Mouse (Mus musculus): ENCODE measurements around the gene Kcng3.

Kcng3 gene

DNA sequence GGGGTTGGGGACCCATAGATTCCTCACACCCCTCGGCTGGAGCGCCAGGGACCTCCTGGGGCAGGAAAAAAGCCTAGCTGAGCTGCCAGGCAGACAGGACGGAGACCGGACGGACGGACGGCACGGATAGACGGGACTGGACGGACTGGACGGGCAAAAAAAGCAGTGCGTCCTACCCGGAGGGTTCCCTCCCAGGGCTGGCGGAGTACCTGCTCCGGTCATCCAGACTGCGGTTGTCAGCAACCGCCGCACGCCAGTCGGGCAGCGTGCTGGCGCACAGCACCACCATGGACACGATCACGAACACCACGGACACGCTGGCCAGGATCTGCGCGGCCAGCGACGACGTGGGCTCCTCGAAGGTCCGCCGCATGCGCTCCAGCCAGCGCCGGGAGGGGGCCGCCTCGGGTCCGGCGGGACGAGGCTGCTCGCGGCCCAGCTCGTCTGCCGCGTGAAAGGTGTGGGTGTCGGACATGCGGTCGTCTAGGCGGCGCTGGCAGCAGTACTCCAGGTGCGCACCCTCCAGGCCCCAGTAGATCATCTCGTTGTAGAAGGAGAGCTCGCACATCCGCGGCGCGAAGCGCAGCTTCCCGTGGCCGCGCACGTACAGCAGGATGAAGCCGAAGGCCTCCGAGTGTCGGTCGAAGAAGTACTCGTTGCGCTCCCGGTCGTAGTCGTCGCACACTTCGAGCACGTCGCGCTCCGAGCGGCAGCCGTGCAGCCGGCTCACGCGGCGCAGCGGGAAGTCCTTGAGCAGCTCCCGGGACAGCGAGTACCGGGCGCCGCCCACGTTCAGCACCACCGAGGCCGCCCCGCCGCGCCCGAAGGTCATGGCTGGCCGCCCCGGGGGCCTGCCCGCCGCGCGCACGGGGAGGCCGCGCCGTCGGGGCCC is 662 bp downstream of the Kcng3 start:
- no peak for DNase-seq (ENCODE audit: low read depth, low spot score)

DNA sequence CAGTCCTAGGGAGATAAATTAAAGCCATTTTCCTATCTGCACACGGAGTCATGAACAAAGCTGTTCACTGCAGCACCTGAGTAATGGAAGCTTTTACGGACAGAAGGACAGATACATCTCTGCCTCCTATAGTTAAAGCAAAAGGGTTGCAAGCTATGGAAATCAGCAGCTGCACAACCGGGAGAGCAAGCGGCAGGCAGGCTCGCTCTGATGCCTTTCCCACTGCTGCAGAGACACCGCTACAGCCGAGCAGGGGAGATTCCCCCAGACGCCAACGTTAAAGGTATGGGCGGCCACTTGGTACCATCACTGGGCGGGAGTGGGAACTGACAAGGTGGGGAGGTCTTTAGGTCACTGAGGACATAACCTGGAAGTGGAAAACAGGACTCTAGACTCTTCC is 17.8 kb downstream of the Kcng3 start:
- no peak for DNase-seq (ENCODE audit: low read depth, low spot score)

DNA sequence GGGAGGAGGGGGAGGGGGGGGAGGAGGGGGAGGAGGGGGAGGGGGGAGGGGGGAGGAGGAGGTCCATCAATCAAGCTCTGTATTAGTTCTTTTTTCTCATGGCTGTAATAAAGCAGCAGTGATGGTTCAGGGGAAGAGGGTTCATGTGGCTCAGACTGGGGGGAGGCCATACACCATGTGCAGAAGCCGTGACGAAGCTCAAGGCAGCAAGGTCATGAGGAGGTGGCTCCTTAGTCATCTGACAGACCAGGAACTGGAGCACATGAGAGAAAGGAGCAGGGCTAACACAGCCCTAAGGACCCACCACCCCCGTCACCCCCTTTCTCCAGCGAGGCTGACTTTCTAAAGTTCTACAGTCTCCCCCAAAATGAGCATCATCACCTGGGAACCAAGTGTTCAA is 22.2 kb downstream of the Kcng3 start:
- no peak for DNase-seq (ENCODE audit: low read depth, low spot score)

DNA sequence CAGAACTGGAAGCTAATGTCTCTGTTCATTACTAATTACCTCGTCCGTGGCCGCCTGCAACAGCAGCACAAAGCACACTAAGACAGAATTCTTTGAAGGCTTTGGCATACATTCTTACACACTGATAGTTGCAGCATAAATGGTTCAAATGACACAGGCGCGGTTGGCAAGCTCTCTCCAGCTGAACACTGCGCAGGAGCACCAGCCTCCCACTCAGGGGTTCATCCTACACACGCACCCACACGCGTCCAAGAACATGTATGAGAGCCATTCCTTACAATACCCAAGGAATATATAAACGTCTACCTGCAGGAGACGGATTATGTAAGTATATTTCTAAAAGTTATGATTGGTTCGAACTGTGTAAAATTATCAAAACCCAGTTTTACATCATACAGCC is 30.7 kb downstream of the Kcng3 start:
- no peak for DNase-seq (ENCODE audit: low read depth, low spot score)

DNA sequence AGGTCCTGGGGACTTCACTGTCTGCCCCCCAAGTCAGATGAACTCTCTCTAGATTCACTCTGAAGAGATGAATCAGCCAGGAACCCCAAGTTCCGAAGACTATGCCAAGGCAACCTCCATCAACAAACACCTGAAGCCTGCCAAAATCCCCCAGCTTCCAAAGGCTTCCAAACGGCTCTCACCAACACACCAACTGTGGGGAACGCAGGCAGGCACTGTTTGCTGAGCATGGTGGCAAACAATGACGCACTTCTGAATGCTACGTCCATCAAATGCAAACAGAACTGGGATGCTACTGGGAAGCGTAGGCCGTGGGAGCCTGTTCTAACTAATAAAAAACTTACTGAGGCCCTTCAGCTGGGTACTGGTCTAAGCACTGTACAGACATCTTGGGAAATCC is 35.7 kb downstream of the Kcng3 start:
- no peak for DNase-seq (ENCODE audit: low read depth, low spot score)

DNA sequence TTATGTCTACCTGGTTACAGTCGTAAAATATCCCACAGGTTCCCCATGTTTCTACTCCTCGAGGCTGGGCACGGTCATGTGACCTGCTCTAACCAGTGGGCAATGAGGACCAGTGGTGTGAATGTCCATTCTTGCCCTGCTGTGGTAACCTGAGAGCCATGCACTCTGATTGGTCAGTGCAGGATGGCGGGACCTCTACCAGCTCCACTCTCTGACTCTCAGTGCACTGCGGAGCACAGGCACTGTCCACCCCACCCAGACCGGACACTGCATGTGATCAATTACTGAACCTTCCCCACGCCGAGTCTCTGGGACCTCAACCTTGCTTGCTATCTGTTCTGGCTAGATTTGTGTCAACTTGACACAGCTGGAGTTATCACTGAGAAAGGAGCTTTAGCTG is 37.2 kb downstream of the Kcng3 start:
- no peak for DNase-seq (ENCODE audit: low read depth, low spot score)

DNA sequence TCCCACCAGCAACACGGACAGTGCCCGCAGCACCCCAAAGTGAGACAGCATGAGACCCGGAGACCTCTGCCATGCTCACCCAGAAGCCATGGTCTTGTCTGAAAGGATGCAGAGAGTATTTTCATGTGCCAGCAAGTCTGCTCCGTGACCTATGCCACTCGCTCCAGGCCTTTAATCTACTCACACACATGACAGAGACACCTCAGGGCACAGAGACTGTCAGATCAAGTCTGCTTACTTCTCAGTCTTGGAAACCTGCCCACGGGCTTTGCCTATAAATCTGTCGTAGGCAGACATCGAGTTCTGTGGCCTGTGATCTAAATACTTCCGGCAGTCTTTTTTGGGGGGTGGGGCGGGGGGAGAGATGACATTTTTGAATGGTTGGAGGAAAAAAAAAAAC is 38.3 kb downstream of the Kcng3 start:
- no peak for DNase-seq (ENCODE audit: low read depth, low spot score)

DNA sequence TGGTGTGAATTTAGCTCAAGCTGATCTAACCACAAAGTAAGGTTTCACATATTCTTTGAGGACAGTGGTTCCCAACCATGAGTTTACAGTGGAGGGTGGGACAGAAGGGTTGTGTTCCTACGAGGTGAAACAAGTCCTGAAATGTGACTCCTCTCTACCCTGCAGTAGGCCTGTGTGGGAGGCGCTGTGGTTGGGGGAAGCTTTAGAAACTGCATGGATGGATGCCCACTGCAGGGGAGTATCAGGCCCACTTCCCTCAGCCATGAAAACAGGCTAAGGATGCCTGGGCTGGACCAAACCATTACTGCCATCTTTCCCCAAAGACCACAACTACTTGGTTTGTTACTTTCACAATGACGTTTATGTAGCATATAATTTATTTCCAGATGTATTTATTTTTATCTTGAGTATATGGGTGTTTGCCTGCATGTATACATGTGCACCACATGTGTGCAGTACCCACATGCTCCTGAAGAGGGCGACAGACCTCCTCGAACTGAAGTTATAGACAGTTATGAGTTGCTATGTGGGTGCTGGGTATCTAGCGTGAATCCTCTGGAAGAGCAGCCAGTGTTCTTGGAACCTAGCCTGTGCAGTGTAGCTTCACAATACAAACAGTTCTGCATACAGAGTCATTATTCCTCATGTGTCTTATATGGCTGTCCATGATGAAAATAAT is 42.9 kb downstream of the Kcng3 start:
- no peak for DNase-seq (ENCODE audit: low read depth, low spot score)

DNA sequence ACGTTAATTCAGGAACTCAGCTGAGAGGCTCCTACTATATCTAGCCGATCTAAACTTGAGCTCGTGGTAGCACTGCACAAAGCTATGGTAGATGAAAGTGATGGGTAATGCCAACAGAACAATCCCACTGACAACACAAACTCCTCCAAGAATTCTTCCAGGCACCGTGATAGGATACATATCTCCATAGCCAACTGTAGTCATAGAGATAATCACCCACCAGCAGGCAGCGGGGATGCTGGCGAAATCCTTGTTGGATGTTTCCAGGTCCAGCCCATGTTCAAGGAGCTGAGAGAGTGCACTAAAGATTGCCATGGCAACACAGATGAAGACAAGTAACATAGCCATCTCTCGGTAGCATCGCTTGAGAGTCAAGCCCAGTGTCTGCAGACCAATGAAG is 44.0 kb downstream of the Kcng3 start:
- DNase-seq (ENCODE audit: low read depth, low spot score), result no peak

DNA sequence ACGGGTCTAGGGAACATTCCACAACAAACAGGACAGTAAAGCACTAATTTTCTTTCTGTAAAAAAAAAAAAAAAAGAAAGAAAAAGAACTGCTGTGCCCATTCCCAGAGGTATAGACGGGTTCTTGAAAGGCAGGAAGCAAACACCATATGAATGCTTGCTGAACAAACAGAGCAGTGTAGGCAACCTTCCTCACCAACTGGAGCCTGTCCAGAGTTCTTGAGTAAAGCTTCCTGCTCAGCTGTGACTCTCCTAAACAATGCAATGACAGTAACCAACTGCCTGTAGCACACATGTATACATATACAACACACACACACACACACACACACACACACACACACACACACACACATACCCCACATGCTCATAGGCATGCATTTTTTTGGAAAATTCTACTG is 49.1 kb downstream of the Kcng3 start:
- no peak for DNase-seq (ENCODE audit: low read depth, low spot score)

DNA sequence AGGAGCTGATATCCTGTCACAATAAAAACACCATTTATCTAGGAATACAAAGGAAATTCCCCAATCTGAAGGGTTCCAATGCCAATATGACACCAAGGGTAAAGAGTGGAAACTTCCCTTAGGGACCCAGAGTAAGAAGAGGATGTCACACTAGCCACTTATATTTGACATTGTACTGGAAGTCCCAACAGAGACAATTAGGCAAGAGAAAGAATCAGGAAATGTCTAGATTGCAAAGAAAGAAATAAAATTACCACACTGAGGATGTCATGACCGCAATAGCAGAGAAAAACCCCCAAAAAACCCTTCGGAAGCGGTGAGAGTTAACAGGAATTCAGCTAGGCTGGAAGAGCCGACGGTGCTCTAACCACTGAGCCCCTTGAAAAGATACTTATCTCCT is 51.0 kb downstream of the Kcng3 start:
- DNase-seq (ENCODE audit: low read depth, low spot score), result no peak

DNA sequence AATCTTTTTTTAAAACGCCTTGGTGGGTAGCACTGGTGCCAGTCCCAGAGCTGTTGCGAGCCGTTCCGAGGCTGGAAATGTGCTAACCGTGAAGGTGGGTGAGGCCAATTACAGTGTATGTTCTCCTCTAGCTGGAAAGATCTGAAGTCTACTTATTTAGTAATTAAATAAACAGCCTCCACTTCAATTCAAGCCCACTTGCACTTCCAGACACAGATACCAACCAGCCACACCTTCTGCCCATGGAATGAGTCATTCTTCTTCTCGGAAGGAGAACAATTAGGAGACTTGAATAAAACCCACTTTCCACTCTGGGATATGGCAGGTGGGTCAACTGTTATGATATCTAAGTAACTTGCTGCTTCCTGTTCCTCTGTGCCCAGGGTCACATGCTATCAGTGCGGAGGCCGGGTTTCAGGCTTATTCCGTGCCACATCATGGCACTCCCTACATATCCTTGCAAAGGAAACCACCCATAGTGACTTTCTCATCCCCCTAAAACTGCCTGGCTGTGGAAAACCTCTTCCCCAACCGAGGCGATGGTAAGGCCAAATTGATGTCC is 54.8 kb downstream of the Kcng3 start:
- DNase-seq (ENCODE audit: low read depth, low spot score), result no peak

DNA sequence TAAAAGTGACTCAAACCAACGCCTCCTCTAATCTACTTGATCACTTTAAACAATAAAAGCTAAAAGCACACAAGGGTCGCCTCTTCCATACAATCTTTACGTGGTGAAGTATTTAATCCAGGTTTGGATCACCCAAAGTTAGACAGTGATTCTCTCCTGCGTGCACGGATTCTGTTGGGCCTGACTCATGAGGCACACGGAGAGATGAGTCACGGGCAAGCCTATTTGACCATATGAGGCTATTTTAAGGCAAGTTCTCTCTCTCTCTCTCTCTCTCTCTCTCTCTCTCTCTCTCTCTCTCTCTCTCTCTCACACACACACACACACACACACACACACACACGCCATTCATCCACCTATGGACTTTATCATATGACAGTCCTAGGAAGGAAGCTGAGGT is 57.1 kb downstream of the Kcng3 start:
- no peak for DNase-seq (ENCODE audit: low read depth, low spot score)

DNA sequence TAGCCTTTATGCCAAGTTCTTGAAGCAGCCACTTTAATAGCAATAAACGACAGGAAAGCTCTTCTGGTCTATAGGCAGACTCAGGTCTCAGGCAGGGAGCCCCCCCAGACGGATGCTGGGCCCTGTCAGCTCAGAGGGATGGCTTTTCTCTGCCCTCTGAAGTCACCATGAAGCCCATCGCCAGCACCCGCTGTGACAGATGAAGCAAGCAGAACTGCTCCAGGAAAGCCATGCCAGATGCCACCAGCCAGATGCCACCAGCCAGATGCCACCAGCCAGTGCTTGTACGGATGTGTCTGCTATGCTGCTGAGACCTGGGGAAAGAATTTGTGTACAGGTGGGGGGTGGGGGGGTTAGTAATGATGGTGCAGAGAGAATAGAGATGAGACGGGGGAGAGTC is 58.6 kb downstream of the Kcng3 start:
- no peak for DNase-seq (ENCODE audit: low read depth, low spot score)

DNA sequence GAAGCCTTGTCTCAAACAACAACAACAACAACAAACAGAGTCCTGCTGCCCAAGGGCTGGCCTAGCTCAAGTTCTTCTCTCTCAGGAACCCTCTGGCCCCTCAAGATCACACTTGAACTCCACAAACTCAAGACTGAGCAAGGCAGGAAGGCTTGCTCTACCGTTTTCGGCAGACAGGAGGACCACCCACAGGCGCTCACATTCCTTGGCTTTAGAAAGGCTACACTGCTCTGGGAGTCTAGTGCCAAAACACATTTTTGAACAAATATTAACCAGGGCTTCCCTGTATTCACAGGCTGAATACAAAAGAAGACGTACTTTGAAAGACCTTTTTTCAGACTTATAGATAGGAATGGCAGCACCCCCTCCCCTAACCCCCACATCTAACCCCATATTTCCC is 59.3 kb downstream of the Kcng3 start:
- DNase-seq (ENCODE audit: low read depth, low spot score), result no peak

DNA sequence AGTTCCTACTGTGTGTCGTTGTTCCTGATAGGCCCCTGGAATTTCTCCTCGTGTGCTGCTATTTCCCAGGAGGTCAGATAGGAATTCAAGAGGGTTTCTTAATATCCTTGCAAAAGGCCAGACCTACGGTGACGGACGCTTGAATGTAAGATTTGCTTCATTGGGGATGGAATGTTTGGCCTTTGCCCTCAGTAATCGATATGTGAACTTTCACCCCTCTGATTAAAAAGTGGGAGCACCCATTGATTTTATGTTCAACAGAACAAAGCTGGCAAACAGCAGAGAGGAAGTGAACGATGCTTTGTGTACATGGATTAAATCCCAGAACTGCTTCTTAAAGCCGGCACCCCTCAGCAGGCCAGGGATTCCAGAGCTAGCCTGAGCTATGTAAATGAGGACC is 64.3 kb downstream of the Kcng3 start:
- no peak for DNase-seq (ENCODE audit: low read depth, low spot score)

DNA sequence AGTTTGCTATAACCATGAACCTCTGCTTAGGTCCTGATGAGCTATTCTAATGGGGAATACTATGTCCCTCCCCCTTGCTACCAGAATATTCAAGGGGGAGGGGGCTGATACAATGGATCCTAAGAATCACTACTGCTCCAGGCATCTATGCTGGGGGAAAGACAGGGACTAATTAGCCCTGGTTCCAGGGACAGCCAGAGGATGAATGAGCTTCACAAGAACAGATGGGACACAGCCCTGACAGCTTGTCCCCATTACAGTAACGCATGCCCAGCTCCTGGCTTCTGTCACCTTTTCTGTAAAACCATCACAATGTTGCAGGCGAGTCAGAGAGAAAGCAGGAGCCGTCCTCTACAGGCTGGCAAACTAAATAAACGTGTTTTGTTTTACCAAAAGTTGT is 66.2 kb downstream of the Kcng3 start:
- no peak for DNase-seq (ENCODE audit: low read depth, low spot score)

DNA sequence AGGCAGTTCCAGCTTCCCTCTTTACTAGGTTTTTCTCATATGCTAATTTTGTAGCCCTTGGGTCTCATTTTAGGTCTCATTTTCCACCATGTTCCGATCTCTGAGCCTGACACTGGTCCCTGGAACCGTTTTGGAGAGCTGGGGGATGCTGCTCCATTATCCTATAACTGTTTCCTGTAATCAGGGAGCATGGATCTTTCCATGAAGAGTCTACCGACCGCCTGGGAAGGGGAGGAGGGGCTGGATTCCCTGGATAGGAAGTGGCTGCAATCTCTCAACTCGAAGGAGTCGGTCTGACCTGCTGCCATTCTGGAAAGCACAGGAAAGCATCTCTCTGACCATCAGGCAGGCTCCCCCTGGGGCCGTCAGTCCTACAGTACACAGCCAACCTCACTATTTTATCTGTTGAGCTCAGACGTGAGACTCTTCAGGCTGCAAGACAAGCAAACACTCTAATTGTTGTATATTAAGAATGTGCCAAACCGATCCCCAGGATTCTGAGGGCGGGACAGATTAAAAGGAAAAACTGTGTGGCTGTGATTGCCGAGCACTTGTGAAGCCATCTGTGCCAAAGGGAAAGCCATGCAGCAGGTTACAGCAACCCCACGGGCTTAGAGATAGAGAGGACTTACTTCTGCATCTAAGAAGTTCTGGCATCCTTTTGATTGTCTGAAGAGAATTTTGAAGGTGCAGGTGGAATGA is 67.4 kb downstream of the Kcng3 start:
- no peak for DNase-seq (ENCODE audit: low read depth, low spot score)

DNA sequence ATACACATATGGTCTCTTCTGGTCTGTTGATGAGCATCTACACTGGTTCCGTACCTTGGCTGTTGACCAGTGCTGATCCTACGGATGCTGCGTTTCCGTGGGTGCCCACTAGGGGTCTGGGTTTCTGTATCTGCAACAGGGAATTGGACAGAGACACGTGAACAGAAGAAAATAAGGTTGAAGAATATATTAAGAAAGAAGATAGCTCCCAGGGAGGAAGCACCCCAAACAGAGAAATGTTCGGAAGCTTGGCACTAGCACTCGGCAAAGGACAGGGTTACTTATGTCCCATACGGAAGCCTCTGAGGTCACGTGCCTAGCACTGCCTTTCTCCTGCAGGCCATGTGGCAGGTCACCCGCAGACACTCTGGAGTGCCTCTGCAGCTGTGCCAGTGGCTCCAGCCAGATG is 68.0 kb downstream of the Kcng3 start:
- DNase-seq (ENCODE audit: low read depth, low spot score), result no peak

DNA sequence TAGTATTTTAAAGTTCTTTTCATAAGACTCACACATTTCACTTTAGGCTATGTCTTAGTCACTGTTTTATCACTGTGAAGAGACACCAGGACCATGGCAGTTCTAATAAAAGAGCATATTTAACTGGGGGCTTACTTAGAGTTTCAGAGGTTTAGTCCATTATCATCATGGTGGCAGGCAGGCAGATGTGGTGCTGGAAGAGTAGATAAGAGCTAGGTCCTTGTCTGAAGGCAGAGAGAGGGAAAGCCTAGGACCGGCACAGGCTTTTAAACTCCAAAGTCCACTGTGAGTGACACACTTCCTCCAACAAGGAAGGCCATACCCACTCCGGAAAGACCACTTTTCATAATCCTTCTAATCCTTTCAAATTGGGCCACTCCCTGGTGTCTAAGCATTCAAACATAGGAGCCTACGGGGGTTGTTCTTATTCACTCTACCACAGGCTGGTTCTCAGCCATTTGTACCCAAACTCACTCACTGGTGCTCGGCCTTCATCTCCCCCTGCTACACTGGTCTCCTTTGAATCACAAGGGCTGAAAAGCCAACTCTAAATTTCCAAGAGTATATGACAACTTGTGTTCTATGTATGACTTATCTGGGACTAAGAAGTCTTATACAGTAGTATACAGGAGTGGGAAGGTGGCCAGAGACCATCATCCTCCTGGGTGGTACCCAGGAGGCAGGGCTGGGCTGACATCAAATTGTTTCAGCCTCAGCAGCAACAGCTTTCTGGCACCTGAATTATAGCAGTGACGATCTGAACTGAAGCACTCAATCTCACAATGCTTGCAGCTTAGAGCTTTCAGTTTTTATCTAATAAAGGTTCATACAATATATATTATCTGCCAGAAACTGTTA is 69.3 kb downstream of the Kcng3 start:
- no peak for DNase-seq (ENCODE audit: low read depth, low spot score)

DNA sequence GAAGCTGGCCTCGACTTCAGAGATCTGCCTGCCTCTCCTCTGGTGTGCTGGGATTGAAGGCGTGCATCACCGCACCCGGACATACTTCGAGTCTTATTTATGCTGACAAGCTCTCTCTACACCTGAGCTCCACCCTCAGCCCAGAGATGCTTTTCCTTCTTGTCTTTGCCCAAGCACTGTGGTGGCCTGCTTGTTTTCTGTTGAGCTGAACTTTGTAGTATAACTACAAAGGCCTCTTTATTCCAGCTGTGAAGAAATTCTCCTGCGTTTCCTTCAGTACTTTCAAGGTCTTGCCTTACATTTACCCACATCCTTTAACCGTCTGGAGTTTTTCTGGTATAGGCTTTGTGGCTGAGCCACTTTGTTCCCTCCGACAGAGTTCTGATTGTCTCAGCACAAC is 72.6 kb downstream of the Kcng3 start:
- DNase-seq (ENCODE audit: low read depth, low spot score), result no peak
